Mouse (Mus musculus): ENCODE measurements around the gene Phb. TPM values are rescaled to one million over a fixed set of nuclear protein-coding genes. Genes with fewer than 3 reads are reported as not detected.

Gene Phb
- polyA plus RNA-seq (2014; fragmentation: Illumina TruSeq; extraction: RNeasy Lipid Tissue Mini Kit (QIAGEN cat#74804); ENCODE audit: low read depth, low replicate concordance): 161 TPM

GRCm38 (mm10) chr11:95666529-95667149 lies at the start of gene Phb:
Gene Phb (plus strand): TSS chr11:95666957.

GRCm38 (mm10) chr11:95712563-95713224 lies 45.9 kb downstream of the Phb start, which contains the start of gene Zfp652:
Gene Zfp652 (plus strand): TSS chr11:95712673.

DNA sequence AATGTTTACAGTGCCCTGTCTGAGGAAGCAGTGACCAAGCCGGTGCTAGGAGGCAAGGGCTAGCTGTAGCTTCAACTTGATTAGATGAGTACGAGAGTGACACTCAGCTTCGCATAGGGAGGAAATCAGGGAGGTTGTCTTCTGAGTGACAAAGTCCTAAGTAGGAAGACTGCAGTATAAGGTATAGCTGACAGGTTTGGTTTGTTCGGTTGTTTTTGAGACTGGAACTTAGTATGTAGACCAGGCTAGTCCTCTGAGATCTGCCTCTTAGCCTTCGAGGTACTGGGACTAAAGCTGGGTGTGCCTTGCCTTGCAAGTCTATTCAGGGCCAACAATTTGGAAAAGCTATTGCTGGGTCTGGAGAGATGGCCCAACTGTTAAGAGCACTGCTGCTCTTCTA lies 56.5 kb downstream of the Phb start, which contains the start of gene B130006D01Rik:
TSS of gene B130006D01Rik (plus strand) at position 301 of the 400 bp plus-strand sequence.

Other genes with a start within 250 kb of the Phb start
- 1.4 TPM for gene Nxph3, start 152.4 kb upstream of the Phb start, polyA plus RNA-seq (2014; fragmentation: Illumina TruSeq; extraction: RNeasy Lipid Tissue Mini Kit (QIAGEN cat#74804); ENCODE audit: low read depth, low replicate concordance)
- gene Ngfr, start 79.2 kb upstream of the Phb start, polyA plus RNA-seq (2014; fragmentation: Illumina TruSeq; extraction: RNeasy Lipid Tissue Mini Kit (QIAGEN cat#74804); ENCODE audit: low read depth, low replicate concordance): 1.9 TPM
- 15.8 TPM for gene Zfp652, start 45.7 kb downstream of the Phb start, polyA plus RNA-seq (2014; fragmentation: Illumina TruSeq; extraction: RNeasy Lipid Tissue Mini Kit (QIAGEN cat#74804); ENCODE audit: low read depth, low replicate concordance)
- not detected for gene B130006D01Rik, start 56.6 kb downstream of the Phb start, polyA plus RNA-seq (2014; fragmentation: Illumina TruSeq; extraction: RNeasy Lipid Tissue Mini Kit (QIAGEN cat#74804); ENCODE audit: low read depth, low replicate concordance)
- 14.7 TPM for gene Phospho1, start 157.5 kb downstream of the Phb start, polyA plus RNA-seq (2014; fragmentation: Illumina TruSeq; extraction: RNeasy Lipid Tissue Mini Kit (QIAGEN cat#74804); ENCODE audit: low read depth, low replicate concordance)
- 15.3 TPM for gene Gngt2, start 170.3 kb downstream of the Phb start, polyA plus RNA-seq (2014; fragmentation: Illumina TruSeq; extraction: RNeasy Lipid Tissue Mini Kit (QIAGEN cat#74804); ENCODE audit: low read depth, low replicate concordance)
- gene Abi3, start 175.5 kb downstream of the Phb start, polyA plus RNA-seq (2014; fragmentation: Illumina TruSeq; extraction: RNeasy Lipid Tissue Mini Kit (QIAGEN cat#74804); ENCODE audit: low read depth, low replicate concordance): 4.9 TPM
- gene B4galnt2, start 247.9 kb downstream of the Phb start, polyA plus RNA-seq (2014; fragmentation: Illumina TruSeq; extraction: RNeasy Lipid Tissue Mini Kit (QIAGEN cat#74804); ENCODE audit: low read depth, low replicate concordance): 31.1 TPM